Mouse (Mus musculus) embryonic stem cell, embryonic (primary cell): Measurements from ENCODE around the gene Ccdc71l.

ENCODE experiments used
- CTCF ChIA-PET, 4 experiments: fragments of 300-600 bp in 2 of 4; fragments of 350-600 bp in 2 of 4; sonication (Branson Sonifier 250); formaldehyde crosslinking; loops; one replicate each; lab custom pipeline; 2022; ENCODE audit warnings: inconsistent platforms in 2 of 4; lab: Charles Lee
- POLR2A ChIA-PET, 4 experiments: fragments of 300-600 bp in 2 of 4; fragments of 350-600 bp in 2 of 4; sonication (Branson Sonifier 250); formaldehyde crosslinking; loops; one replicate each; lab custom pipeline; 2022; ENCODE audit warnings: antibody characterized with exemption in 4 of 4, inconsistent platforms in 1 of 4; lab: Charles Lee

Gene Ccdc71l

GRCm38 (mm10) chr12:32378528-32379295 lies at the start of gene Ccdc71l:
Ccdc71l (plus strand) TSS chr12:32378704.
- CTCF ChIA-PET, result interaction anchor here (0.6 to 2.8 kb wide), 18 partner anchors 10 to 926 kb away, joined by 3 to 24 read pairs (median 4); partner anchors contain the start of gene Hbp1 (in 1 of the 4)
- POLR2A ChIA-PET, result interaction anchor here (0.7 to 3.0 kb wide), 13 partner anchors 10 to 490 kb away, joined by 3 to 13 read pairs (median 4); partner anchors contain the start of genes Hbp1 (in 3 of the 4) and Nampt (in 1 of the 4)

GRCm38 (mm10) chr12:32339078-32339477 lies 39.4 kb upstream of the Ccdc71l start:
- ChIA-PET CTCF (interaction anchor here in 2 of 4 experiments (0.8 to 1.1 kb wide), 2 partner anchors 40 to 46 kb away, joined by 3 to 5 read pairs; no protein-coding TSS in a partner anchor), POLR2A (no interaction called here)

- CTCF ChIA-PET, result no interaction called here
- POLR2A ChIA-PET, result no interaction called here
Measured at GRCm38 (mm10) chr12:32343487-32343886, 35.0 kb upstream of the Ccdc71l start.

DNA sequence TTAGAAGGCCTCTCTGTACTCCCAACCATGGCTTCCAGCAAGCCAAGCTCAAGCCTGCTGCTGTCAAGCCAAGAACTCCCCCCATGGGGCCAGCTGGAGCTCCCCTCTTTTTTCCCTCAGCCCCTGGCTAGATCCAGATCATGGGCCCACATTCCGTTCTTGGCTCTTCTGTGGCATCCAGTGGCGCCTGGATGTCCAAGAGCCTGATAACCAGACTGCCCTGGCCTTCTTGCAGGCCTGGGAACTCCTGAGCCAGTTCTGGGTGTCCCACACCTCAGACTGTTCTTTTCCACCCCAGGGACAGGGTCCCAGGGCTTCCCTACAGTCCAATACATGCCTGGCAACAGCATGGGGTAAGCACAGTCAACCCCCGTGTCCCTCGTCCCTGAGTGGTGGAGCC lies 32.4 kb upstream of the Ccdc71l start:
- POLR2A ChIA-PET, result no interaction called here
- CTCF ChIA-PET, result no interaction called here

DNA sequence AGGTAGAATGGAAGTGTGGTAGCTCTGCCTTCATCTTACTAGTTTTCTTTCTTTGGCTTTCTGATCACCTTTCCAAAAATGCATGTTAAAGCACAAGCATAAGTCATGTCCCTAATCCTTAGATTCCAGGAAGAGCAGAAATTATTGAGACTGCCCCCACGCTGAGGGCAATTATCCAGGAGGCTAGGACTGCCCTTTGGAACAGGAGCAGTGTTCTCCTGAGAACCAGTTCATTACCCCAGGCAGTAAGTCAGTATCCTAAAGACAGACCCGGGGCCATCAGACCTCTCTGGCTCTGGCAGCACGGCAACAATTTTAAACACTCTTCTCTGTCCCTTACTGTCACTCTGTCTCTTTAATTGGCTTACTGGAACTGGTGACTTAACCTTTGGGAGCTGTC lies 30.0 kb upstream of the Ccdc71l start:
- CTCF ChIA-PET, result interaction anchor here in 1 of 4 experiments (0.6 kb wide), 1 partner anchor 1260 kb away, joined by 25 read pairs; no protein-coding TSS in a partner anchor
- POLR2A ChIA-PET, result no interaction called here

- ChIA-PET CTCF (no interaction called here), POLR2A (no interaction called here)
Measured at GRCm38 (mm10) chr12:32351874-32352273, 26.6 kb upstream of the Ccdc71l start.

GRCm38 (mm10) chr12:32379296-32379725 lies 807 bp downstream of the Ccdc71l start:
- CTCF ChIA-PET, result interaction anchor here (0.6 to 2.8 kb wide), 14 partner anchors 9 to 721 kb away, joined by 3 to 24 read pairs (median 4); partner anchors contain the start of gene Hbp1 (in 1 of the 4)

GRCm38 (mm10) chr12:32379731-32380130 lies 1.2 kb downstream of the Ccdc71l start:
- ChIA-PET CTCF (interaction anchor here (0.6 to 2.8 kb wide), 9 partner anchors 9 to 88 kb away, joined by 3 to 24 read pairs (median 5); no protein-coding TSS in a partner anchor), POLR2A (interaction anchor here in 3 of 4 experiments (0.6 to 3.0 kb wide), 6 partner anchors 9 to 1084 kb away, joined by 3 to 13 read pairs (median 5); partner anchors contain the start of genes Hbp1 (in 3 of the 3) and Nampt (in 1 of the 3))

More at GRCm38 (mm10) chr12:32379296-32379725, 807 bp downstream of the Ccdc71l start:
- POLR2A ChIA-PET, result interaction anchor here in 3 of 4 experiments (0.6 to 3.0 kb wide), 8 partner anchors 9 to 1084 kb away, joined by 3 to 13 read pairs (median 4); partner anchors contain the start of genes Hbp1 (in 3 of the 3) and Nampt (in 1 of the 3)

DNA sequence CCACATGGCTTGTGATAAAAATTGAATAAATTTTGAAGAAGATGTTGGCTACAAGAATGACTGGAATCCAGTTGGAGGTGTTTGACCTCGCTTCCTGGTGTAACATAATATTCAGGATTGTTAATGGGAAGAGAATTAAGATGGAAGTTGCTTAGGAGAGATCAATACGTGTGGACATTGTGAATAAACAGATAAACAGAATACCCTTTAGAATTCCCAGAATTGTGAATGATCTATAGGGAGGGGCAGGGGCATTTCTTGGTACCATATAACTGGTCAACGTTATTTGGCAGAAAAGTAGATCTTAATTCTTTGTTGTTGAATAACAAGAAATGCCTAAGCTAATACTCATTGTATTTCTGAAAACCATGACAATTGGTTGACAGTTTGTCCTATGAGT lies 2.0 kb downstream of the Ccdc71l start:
- ChIA-PET CTCF (interaction anchor here in 1 of 4 experiments (2.8 kb wide), 1 partner anchor 88 kb away, joined by 24 read pairs; no protein-coding TSS in a partner anchor), POLR2A (interaction anchor here in 2 of 4 experiments (2.3 to 3.0 kb wide), 2 partner anchors 431 to 439 kb away, joined by 10 to 13 read pairs; partner anchors contain the start of genes Hbp1 (in 1 of the 2) and Nampt (in 1 of the 2))

DNA sequence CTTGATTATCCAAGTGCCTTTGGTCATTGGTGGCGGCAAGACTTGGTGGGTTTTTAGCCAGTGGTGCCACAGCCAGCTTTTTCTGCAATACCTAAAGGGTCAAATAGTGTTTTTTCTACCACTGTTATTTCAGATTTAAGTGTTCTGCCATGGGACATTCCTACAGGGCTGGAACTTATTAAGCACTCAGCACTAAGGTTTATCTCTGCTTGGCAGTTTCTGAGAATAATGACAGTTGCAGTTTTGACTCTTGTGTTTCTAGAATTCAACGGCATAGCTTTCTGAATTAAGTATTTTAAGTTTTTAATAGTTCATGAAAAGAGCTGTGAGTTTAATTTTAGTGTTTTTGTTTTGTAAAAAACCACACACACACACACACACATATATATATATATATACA lies 2.5 kb downstream of the Ccdc71l start:
- ChIA-PET CTCF (interaction anchor here in 1 of 4 experiments (0.7 kb wide), 1 partner anchor 514 kb away, joined by 3 read pairs; no protein-coding TSS in a partner anchor), POLR2A (interaction anchor here in 1 of 4 experiments (1.0 kb wide), 1 partner anchor 460 kb away, joined by 3 read pairs; no protein-coding TSS in a partner anchor)

GRCm38 (mm10) chr12:32419537-32419936 lies 41.0 kb downstream of the Ccdc71l start:
- ChIA-PET POLR2A (interaction anchor here in 1 of 4 experiments (1.6 kb wide), 1 partner anchor 9 kb away, joined by 6 read pairs; no protein-coding TSS in a partner anchor), CTCF (no interaction called here)

GRCm38 (mm10) chr12:32427832-32428231 lies 49.3 kb downstream of the Ccdc71l start:
- POLR2A ChIA-PET, result interaction anchor here in 1 of 4 experiments (2.3 kb wide), 1 partner anchor 8 kb away, joined by 6 read pairs; no protein-coding TSS in a partner anchor
- CTCF ChIA-PET, result no interaction called here

GRCm38 (mm10) chr12:32431004-32431403 lies 52.5 kb downstream of the Ccdc71l start:
- ChIA-PET CTCF (no interaction called here), POLR2A (no interaction called here)
